Mouse (Mus musculus) heart, embryonic 10.5 days (tissue): ENCODE data around the gene Ets2. TPM values are rescaled to one million over a fixed set of nuclear protein-coding genes. Genes with fewer than 3 reads are reported as not detected.

Source experiments
- DNase-seq: peaks from one replicate; pipeline ENCODE4 v3.0.0-alpha.2; 2017; ENCODE audit warnings: low spot score
- H3K27ac ChIP-seq: fragments of 300-500 bp; sonication (generic); 2 replicates; pipeline ENCODE4 v1.5.1; 2016; ENCODE audit warnings: mild to moderate bottlenecking
- H3K27me3 ChIP-seq: fragments of 300-500 bp; sonication (generic); 2 replicates; pipeline ENCODE4 v1.6.1; 2016; ENCODE audit warnings: mild to moderate bottlenecking; ENCODE audit not compliant: poor library complexity, insufficient read depth, severe bottlenecking
- H3K36me3 ChIP-seq: fragments of 300-500 bp; sonication (generic); 2 replicates; pipeline ENCODE4 v1.6.1; 2016; ENCODE audit warnings: mild to moderate bottlenecking, moderate library complexity
- H3K4me1 ChIP-seq: fragments of 300-500 bp; sonication (generic); 2 replicates; pipeline ENCODE4 v1.6.1; 2016; ENCODE audit warnings: mild to moderate bottlenecking
- H3K4me3 ChIP-seq: fragments of 300-500 bp; sonication (generic); 2 replicates; pipeline ENCODE4 v1.5.1; 2016; ENCODE audit warnings: mild to moderate bottlenecking, moderate library complexity
- H3K9me3 ChIP-seq: fragments of 300-500 bp; sonication (generic); 2 replicates; pipeline ENCODE4 v1.6.1; 2016; ENCODE audit warnings: mild to moderate bottlenecking, moderate library complexity
- WGBS: fragments of 180-500 bp; shearing (Covaris S2); methylation state at CpG from one replicate; pipeline ENCODE4 v1.1.7; 2016; 5-methylcytosine and 5-hydroxymethylcytosine counted together
- polyA plus RNA-seq: library from polyadenylated mRNA; unstranded; fragments of >200 nt; fragmentation: Nextera tagmentation; extraction: Ambion mirVana; gene quantifications from 2 replicates; pipeline ENCODE4 v1.2.1, GENCODE M21; 2016

The Ets2 gene
- polyA plus RNA-seq, 1 experiment from 2014 or later, result 38.5 TPM

DNA sequence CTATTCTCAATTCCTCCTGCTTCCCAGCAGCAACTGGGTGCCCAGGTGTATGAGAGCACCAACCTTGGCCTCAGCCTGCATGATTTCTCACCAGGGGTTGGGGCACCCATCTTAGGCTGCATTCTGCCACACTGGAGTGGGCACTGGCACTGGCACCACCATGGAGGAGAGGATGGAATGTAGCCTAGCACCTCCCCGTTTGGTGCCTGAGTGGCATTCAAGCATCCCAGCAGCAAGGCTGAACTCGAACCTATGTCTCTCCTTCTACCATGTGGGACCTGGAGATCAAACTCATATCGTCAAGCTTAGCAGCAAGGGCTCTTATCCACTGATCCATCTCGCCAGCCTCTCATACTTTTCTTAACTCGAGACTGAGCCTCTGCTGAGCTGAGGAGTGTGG lies 22.9 kb downstream of the Ets2 start:
- WGBS, result 67% methylated on average over 5 of the region's 5 CpGs
- no peak for DNase-seq
- Histone ChIP-seq H3K4me1 (0 out of 2 replicates have a peak, but pooled peaks cover 4% of the 10 kb centered on the region), H3K27ac (no peak overlapping the region), H3K36me3 (peaks cover 19% of the 10 kb centered on the region), H3K4me3 (no peak overlapping the region), H3K9me3 (no peaks in the 10 kb centered on the region), H3K27me3 (no peaks in the 10 kb centered on the region)

DNA sequence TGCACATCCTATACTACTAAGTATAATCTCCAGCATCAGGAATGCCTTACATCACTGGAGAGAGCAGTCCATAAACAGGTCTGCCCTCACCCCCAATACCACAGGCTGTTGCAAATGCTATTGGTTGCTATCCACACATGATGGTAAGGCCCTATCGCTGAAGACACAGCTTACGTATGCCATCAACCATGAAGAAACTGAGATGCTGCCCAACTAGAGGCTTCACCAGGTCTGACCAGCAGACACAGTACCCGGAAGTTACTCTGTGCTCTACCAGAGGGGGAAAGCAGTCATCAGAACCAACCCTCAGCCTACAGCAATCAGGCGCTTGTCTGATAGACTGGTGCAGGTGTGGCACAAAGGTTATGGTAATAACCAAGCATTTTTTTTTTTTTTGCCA lies 24.9 kb downstream of the Ets2 start:
- H3K9me3 ChIP-seq, result no peaks in the 10 kb centered on the region
- no peaks in the 10 kb centered on the region for H3K36me3 ChIP-seq
- H3K4me1 ChIP-seq, result 0 out of 2 replicates have a peak, but pooled peaks cover 8% of the 10 kb centered on the region
- no peak overlapping the region for H3K27ac ChIP-seq
- no peak overlapping the region for H3K4me3 ChIP-seq
- 90% methylated on average over 4 of the region's 4 CpGs for whole genome bisulfite sequencing
- DNase-seq, result no peak
- H3K27me3 ChIP-seq, result no peaks in the 10 kb centered on the region

DNA sequence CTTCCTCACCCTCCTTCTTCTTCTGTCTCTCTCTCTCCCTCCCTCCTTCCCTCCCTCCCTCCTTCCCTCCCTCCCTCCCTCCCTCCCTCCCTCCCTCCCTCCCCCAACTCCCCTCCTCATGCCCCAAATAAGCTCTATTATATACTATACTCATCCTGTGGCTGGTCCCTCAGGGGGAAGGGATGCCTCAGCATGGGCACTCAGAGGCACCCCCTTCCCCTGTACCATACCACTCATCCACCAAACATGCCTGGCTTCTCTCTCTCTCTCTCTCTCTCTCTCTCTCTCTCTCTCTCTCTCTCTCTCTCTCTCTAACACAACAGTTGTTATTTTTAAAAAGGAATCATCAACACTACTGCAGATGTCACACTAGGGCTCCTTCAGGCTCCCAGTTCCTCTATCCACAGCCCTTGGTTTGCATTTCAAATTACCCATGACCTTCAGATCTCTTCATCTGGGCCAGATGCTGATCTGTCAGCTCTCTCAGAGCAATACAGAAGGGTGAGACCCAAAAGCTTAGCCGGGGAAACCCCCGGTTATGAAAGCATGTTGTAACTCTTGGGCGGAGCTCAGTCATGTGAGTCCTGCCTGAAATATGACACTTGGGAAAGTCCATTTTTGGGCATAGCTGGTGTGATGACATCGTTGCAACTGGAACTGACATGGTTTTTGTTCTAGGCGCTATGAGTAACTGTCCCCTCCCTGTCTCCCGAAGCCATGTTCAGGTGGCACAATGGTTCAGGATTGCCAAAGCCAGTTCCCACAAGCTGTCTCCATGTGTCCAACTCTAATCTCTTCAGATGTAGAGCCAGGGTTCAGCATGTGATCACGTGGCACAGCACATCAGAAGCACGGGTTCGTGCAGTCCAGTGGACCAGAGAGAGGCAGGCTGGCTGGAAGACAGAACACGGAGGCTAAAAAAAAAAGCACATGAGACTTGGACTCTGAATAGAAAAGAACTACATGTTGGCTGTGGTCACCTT lies 26.9 kb downstream of the Ets2 start:
- DNase-seq, result no peak
- H3K27me3 ChIP-seq, result no peaks in the 10 kb centered on the region
- no peak overlapping the region for H3K27ac ChIP-seq
- 0 out of 2 replicates have a peak, but pooled peaks cover 8% of the 10 kb centered on the region for H3K4me1 ChIP-seq
- 81% methylated on average over 10 of the region's 10 CpGs for WGBS
- H3K9me3 ChIP-seq, result no peaks in the 10 kb centered on the region
- H3K4me3 ChIP-seq, result no peak overlapping the region
- H3K36me3 ChIP-seq, result no peaks in the 10 kb centered on the region

DNA sequence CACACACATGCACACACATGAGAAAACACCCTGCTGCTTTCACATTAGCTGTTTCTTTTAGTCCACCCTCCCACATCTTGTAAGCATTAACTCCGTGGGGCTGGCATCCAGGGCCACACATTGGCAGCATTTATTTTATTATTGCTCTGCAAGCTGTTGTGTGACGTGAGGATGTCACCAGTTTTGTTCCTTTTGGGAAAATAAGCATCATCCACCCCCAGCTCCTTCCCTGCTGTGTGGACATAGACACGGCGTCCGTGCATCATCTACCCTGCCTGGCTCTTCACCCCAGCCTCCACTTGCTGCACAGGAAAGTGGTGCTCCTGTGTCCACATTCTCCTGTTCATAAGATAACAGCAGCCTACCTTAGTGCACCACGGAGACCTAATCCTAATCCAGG lies 27.9 kb downstream of the Ets2 start:
- Histone ChIP-seq H3K36me3 (no peaks in the 10 kb centered on the region), H3K4me3 (no peak overlapping the region), H3K27ac (no peak overlapping the region), H3K4me1 (0 out of 2 replicates have a peak, but pooled peaks cover 8% of the 10 kb centered on the region), H3K27me3 (no peaks in the 10 kb centered on the region), H3K9me3 (no peaks in the 10 kb centered on the region)
- DNase-seq, result no peak
- 76% methylated on average over 6 of the region's 6 CpGs for WGBS

DNA sequence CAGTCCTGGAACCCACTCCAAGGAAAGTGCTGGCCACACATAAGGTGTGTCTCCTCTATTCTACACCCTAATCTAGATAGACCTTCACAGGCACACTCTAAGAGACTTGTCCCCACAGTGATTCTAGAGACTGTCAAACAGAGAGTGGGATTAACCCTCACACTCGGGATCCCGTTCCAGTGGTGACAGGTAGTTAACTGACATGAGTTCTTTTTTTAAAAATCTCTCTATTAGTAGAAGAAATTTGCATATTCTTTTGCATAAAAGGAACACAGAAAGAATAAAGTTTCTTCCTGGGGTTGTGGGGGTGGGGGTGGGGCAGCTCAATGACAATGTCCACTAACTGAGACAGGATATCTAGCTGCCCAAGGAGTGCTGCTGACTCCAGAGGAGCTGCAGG lies 32.9 kb downstream of the Ets2 start:
- WGBS, result 65% methylated on average over 2 of the region's 2 CpGs
- H3K27me3 ChIP-seq, result no peaks in the 10 kb centered on the region

DNA sequence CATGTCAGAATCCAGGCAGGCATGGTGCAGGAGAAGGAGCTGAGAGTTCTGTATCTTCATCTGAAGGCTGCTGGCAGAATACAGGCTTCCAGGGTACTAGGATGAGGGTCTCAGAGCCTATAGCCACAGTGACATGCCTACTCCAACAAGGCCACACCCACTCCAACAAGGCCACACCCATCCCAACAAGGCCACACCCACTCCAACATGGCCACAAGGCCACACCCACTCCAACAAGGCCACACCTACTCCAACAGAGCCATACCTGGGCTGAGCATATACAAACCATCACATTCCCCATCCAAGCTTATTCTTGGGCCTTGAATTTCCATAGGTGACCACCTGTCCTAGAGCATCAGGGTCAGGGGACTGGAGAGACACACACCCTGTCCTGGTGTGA lies 34.2 kb downstream of the Ets2 start:
- DNase-seq, result no peak

More for the DNA sequence above, 32.9 kb downstream of the Ets2 start:
- no peak for DNase-seq
- Histone ChIP-seq H3K36me3 (no peaks in the 10 kb centered on the region), H3K27ac (no peak overlapping the region), H3K4me1 (0 out of 2 replicates have a peak, but pooled peaks cover 7% of the 10 kb centered on the region), H3K9me3 (no peaks in the 10 kb centered on the region), H3K4me3 (no peak overlapping the region)

DNA sequence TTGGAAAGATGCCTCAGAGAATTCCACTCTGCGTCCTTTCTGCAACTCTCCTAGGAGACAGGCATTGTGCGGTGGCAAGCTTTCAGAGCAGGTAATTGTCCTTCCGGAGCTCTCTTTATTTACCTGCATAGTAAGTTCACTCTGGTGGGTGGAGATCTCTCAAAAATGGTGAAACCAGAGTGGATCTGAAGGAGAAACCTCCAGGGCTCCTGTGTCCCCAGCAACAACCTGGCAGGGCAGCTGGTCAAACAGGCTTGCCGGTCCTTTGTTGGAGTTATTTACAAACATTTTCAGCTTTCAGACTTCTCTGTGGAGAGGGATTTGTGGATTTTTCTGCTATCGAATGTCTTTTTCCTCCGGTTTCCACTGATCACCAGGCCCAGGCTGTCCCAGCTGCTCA lies 34.6 kb downstream of the Ets2 start:
- no peak for DNase-seq
- no peaks in the 10 kb centered on the region for H3K9me3 ChIP-seq
- no peaks in the 10 kb centered on the region for H3K27me3 ChIP-seq
- H3K4me3 ChIP-seq, result no peak overlapping the region
- H3K27ac ChIP-seq, result no peak overlapping the region
- 0 out of 2 replicates have a peak, but pooled peaks cover 3% of the 10 kb centered on the region for H3K4me1 ChIP-seq
- no peaks in the 10 kb centered on the region for H3K36me3 ChIP-seq
- WGBS, result 80% methylated on average over 6 of the region's 6 CpGs

More for the DNA sequence above, 34.2 kb downstream of the Ets2 start:
- Histone ChIP-seq H3K4me1 (0 out of 2 replicates have a peak, but pooled peaks cover 7% of the 10 kb centered on the region), H3K27ac (no peak overlapping the region), H3K9me3 (no peaks in the 10 kb centered on the region), H3K36me3 (no peaks in the 10 kb centered on the region), H3K27me3 (no peaks in the 10 kb centered on the region), H3K4me3 (no peak overlapping the region)

DNA sequence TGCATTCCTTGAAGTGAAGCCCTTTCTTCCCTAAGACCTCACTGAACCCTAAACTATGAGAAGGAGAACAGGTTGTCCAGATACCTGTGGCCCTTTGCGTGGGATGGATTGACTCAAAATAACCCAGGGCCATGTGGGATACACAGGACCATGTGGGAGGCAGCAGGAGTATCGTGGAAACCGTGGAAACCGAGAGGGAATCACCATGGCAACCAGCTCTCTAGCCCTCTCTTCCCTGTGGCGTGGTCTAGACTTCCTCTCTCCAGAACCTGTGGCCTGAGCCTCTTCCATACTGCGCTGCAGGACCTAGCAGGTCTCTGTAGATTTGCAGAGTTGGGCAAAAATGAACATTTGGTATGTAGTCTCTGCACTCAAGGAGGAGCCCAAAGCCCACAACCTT lies 37.6 kb downstream of the Ets2 start:
- no peaks in the 10 kb centered on the region for H3K36me3 ChIP-seq
- no peaks in the 10 kb centered on the region for H3K9me3 ChIP-seq
- 73% methylated on average over 6 of the region's 6 CpGs for WGBS
- no peak for DNase-seq
- no peak overlapping the region for H3K27ac ChIP-seq
- H3K4me1 ChIP-seq, result peaks cover 7% of the 10 kb centered on the region; the same call in 1 of the 2 replicates
- H3K27me3 ChIP-seq, result no peaks in the 10 kb centered on the region; the same call in 1 of the 2 replicates
- H3K4me3 ChIP-seq, result no peak overlapping the region

DNA sequence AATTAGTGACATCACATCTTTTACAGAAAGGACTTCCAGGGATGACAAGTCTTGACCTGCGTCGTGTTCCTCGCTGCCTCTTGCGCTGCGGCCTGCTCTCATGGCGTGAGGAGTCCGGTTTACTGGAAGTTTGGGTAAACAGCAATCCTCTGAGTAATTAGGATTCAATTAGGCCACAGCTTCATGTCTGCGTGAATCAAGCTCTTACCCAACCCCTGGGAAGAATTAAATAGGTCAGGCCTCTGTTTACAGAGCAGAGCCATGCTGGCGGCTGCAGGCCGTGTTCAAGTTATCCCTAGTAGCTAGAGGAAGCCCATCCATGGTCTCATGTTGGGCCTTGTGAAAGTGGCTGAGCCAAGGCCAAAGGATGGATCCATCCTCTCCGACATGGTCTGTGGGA lies 39.5 kb downstream of the Ets2 start:
- H3K27ac ChIP-seq, result no peak overlapping the region
- WGBS, result 89% methylated on average over 11 of the region's 11 CpGs
- H3K36me3 ChIP-seq, result no peaks in the 10 kb centered on the region
- no peaks in the 10 kb centered on the region for H3K9me3 ChIP-seq
- H3K4me3 ChIP-seq, result no peak overlapping the region
- DNase-seq, result no peak
- peaks cover 7% of the 10 kb centered on the region; the same call in 1 of the 2 replicates for H3K4me1 ChIP-seq
- no peaks in the 10 kb centered on the region; the same call in 1 of the 2 replicates for H3K27me3 ChIP-seq

DNA sequence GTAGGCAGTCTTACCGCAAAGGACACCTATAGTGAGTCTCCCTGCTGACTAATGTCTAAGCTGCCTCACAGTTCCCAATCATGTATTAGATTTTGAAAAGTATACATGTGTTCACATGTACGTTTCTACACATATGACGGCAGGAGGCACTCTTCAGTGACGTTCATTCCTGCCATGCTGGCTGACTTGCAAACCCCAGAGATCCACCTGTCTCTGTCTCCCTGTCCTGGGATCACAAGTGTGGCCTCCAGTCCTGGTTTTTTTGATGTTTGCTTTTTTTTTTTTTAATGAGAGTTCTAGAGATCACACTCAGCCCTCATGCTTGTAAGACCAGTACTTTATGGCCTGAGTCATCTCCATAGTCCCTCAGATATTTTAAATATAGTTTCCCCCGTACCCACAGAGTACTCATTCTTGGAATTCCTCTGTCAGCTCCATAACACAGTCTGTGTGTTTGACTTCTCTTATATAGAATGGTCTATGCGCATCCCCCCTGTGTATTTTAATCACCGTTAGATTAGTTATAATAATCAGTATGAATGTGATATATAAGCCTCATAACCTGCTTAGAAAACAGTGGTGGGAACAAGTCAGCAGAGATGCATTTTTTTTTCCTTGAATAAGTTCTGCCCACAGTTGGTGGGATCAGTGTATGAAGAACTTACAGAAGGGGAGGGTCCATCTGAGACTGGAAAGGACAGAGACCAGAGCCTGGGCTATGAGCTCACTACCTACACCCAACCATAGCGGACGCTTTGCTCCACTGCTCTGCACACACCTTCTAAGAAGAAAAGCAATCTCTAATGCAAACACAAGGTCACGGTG lies 40.3 kb downstream of the Ets2 start:
- Histone ChIP-seq H3K36me3 (no peaks in the 10 kb centered on the region), H3K27me3 (no peaks in the 10 kb centered on the region; the same call in 1 of the 2 replicates), H3K9me3 (no peaks in the 10 kb centered on the region), H3K27ac (no peak overlapping the region), H3K4me3 (no peak overlapping the region), H3K4me1 (peaks cover 7% of the 10 kb centered on the region; the same call in 1 of the 2 replicates)
- 73% methylated on average over 10 of the region's 10 CpGs for WGBS
- DNase-seq, result no peak

DNA sequence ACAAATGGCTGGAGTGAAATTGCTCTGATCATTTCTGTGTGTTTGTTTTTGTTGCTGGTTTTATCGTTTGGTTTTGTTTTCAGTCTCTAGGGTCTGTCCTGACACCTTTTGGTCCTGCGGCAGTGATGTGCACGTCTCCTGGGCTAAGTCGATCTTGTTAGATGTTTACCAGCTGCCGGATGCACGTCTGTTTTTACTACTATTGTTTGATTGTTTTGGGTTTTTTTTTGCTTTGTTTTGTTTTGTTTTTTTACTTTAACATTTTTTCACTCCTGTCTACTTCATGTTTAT lies 40.8 kb downstream of the Ets2 start:
- H3K27ac ChIP-seq, result no peak overlapping the region
- H3K4me3 ChIP-seq, result no peak overlapping the region
- no peaks in the 10 kb centered on the region for H3K36me3 ChIP-seq
- DNase-seq, result no peak
- H3K27me3 ChIP-seq, result no peaks in the 10 kb centered on the region; the same call in 1 of the 2 replicates
- H3K4me1 ChIP-seq, result peaks cover 7% of the 10 kb centered on the region; the same call in 1 of the 2 replicates
- no peaks in the 10 kb centered on the region for H3K9me3 ChIP-seq
- WGBS, result 28% methylated on average over 6 of the region's 6 CpGs

DNA sequence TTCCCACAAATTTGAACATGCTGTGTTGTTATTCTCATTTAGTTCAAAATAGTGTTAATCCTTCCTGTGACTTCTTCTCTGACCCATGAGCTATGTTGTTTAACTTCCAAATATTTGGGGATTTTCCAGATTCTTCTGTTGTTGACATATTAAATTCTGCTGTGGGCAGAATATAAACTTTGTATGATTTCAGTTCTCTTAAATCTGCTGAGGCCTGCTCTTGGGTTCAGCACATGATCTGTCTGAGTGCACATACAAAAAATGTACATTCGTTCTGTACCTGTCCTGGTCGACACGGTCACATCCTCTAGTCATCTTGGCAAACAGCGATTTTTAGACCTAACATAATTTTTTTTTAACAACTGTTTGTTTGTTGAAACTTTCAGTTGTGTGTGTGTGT lies 41.2 kb downstream of the Ets2 start:
- Histone ChIP-seq H3K36me3 (no peaks in the 10 kb centered on the region), H3K4me3 (no peak overlapping the region), H3K27ac (no peak overlapping the region), H3K4me1 (peaks cover 7% of the 10 kb centered on the region; the same call in 1 of the 2 replicates), H3K9me3 (no peaks in the 10 kb centered on the region), H3K27me3 (no peaks in the 10 kb centered on the region; the same call in 1 of the 2 replicates)
- no peak for DNase-seq
- 87% methylated on average over 4 of the region's 4 CpGs for WGBS

DNA sequence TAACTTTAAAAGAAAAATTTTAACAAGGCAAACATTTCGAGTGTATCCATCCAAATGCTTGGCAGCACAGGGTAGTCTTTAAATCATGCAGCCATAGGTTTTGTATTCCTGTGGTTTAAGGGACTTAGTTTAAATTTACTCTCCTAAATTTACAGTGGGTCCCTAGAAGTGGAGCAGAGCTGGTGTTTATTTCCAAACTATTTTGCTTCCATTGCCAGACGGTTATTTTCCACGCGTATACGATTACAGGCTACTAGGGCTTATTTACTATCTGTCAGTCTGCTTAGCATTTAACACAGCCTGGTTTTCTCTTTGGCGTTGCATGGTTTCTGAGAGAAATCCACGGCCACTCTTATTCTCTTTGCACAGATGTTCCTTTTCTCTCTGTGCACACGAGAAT lies 42.9 kb downstream of the Ets2 start:
- 80% methylated on average over 8 of the region's 8 CpGs for WGBS
- Histone ChIP-seq H3K27me3 (no peaks in the 10 kb centered on the region; the same call in 1 of the 2 replicates), H3K9me3 (no peaks in the 10 kb centered on the region), H3K27ac (no peak overlapping the region), H3K4me3 (no peak overlapping the region), H3K4me1 (peaks cover 4% of the 10 kb centered on the region; the same call in 1 of the 2 replicates), H3K36me3 (no peaks in the 10 kb centered on the region)
- DNase-seq, result no peak
